Mouse (Mus musculus) lung, postnatal 25 days (tissue): ENCODE measurements around the gene Tmem86b.
"Not testable (repeated sequence)": the region's sequence is repeated elsewhere in the genome, so short reads cannot be mapped to it uniquely, and the experiment has no call there.

Experiments used
- DNase-seq: peaks from one replicate; pipeline ENCODE4 v3.0.0; 2022; ENCODE audit warnings: low spot score

The Tmem86b gene

GRCm38 (mm10) chr7:4647992-4648391 is 16.8 kb upstream of the Tmem86b start:
- no peak for DNase-seq

- DNase-seq = peak; percentile 75
Measured at GRCm38 (mm10) chr7:4647291-4647690, 16.1 kb upstream of the Tmem86b start.

- no peak for DNase-seq
Measured at GRCm38 (mm10) chr7:4646806-4647205, 15.6 kb upstream of the Tmem86b start.

- DNase-seq = no peak
Measured at GRCm38 (mm10) chr7:4643225-4643624, 12.0 kb upstream of the Tmem86b start.

- no peak for DNase-seq
Measured at GRCm38 (mm10) chr7:4641956-4642355, 10.7 kb upstream of the Tmem86b start.

- no peak for DNase-seq
Measured at GRCm38 (mm10) chr7:4641155-4641554, 9.9 kb upstream of the Tmem86b start.

GRCm38 (mm10) chr7:4636179-4636578 is 5.0 kb upstream of the Tmem86b start:
- DNase-seq = no peak

GRCm38 (mm10) chr7:4630198-4630597 is 1.0 kb downstream of the Tmem86b start:
- no peak for DNase-seq

GRCm38 (mm10) chr7:4629586-4629985 is 1.6 kb downstream of the Tmem86b start:
- DNase-seq = no peak

GRCm38 (mm10) chr7:4625928-4626327 is 5.3 kb downstream of the Tmem86b start:
- DNase-seq = no peak

GRCm38 (mm10) chr7:4624343-4624742 is 6.9 kb downstream of the Tmem86b start:
- no peak for DNase-seq

GRCm38 (mm10) chr7:4623544-4624189 is 7.6 kb downstream of the Tmem86b start:
- peak; percentile 59 for DNase-seq

GRCm38 (mm10) chr7:4619979-4620378 is 11.2 kb downstream of the Tmem86b start:
- no peak for DNase-seq

- DNase-seq = no peak
Measured at GRCm38 (mm10) chr7:4613740-4614403, 17.4 kb downstream of the Tmem86b start.

- no peak for DNase-seq
Measured at GRCm38 (mm10) chr7:4612956-4613355, 18.3 kb downstream of the Tmem86b start.

GRCm38 (mm10) chr7:4612386-4612785 is 18.8 kb downstream of the Tmem86b start:
- no peak for DNase-seq

- DNase-seq = no peak
Measured at GRCm38 (mm10) chr7:4611921-4612341, 19.3 kb downstream of the Tmem86b start.

- DNase-seq = no peak
Measured at GRCm38 (mm10) chr7:4611511-4611910, 19.7 kb downstream of the Tmem86b start.

GRCm38 (mm10) chr7:4608002-4608401 is 23.2 kb downstream of the Tmem86b start:
- DNase-seq = no peak

GRCm38 (mm10) chr7:4603873-4604272 is 27.3 kb downstream of the Tmem86b start, which contains the start of gene Ptprh:
Gene Ptprh (minus strand): TSS chr7:4604041.
- no peak for DNase-seq

GRCm38 (mm10) chr7:4602969-4603368 is 28.3 kb downstream of the Tmem86b start:
- DNase-seq = no peak

GRCm38 (mm10) chr7:4597046-4597445 is 34.2 kb downstream of the Tmem86b start:
- DNase-seq = not testable (repeated sequence)

- DNase-seq = not testable (repeated sequence)
Measured at GRCm38 (mm10) chr7:4581481-4581880, 49.7 kb downstream of the Tmem86b start.
